16 mouse cellular contexts compared by ENCODE assay signal in the genomic region with DNA sequence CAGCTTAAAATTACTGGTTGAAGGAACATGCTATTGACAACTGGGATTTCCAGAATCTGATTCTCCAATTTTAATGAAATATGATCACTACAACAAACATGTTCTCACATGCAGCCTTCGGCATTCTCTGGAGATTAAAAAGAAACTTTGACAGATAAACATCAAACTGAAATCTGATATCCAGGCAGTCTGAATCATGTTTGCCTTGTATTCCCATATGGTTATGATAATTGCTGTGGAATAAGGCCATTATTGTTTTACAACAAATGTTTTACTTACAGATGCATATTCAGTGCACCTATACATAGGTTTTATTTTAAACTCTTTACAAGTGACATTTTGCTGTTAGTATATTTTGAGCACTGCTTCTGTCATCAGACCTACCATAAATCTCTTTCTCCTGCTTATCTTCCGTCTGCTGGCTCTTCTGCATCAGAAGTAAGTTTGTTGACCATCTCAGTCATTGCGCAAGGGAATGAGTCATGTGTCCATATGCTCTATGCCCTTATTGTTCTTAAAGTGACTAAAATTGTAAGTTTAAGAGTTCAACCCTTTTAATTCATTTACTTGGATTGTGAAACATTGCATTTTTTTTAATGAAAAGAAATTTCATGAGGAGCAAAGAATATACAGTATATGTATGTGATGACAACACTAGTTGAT.
"Had no signal": no experiment of that assay in that cellular context is flagged by ENCODE, and none has a peak within 500 bp of the region (broad histone marks: within the 10 kb centered on the region; RNA-seq: fewer than 3 reads in every experiment).

No protein-coding gene starts in this region.

- H3K36me3 ChIP-seq: limb, embryonic 12.5 days; liver, embryonic 13.5 days; midbrain, embryonic 15.5 days; neural tube, embryonic 13.5 days; stomach, embryonic 15.5 days had no signal

- H3K9ac ChIP-seq: limb, embryonic 12.5 days; liver, embryonic 13.5 days; liver, postnatal 0 days; midbrain, embryonic 15.5 days; neural tube, embryonic 13.5 days; stomach, embryonic 15.5 days had no signal

- H3K4me2 ChIP-seq: limb, embryonic 12.5 days; liver, embryonic 13.5 days; midbrain, embryonic 11.5 days; midbrain, embryonic 15.5 days; neural tube, embryonic 13.5 days; stomach, embryonic 15.5 days had no signal

- H3K27me3 ChIP-seq: limb, embryonic 12.5 days; liver, embryonic 13.5 days; megakaryocyte, embryonic 14.5 days; midbrain, embryonic 15.5 days; neural tube, embryonic 13.5 days; stomach, embryonic 15.5 days had no signal

- ATAC-seq: liver, postnatal 0 days; midbrain, embryonic 15.5 days had no signal

- H3K4me1 ChIP-seq: limb, embryonic 12.5 days; liver, embryonic 13.5 days; megakaryocyte, embryonic 14.5 days; midbrain, embryonic 15.5 days; neural tube, embryonic 13.5 days; stomach, embryonic 15.5 days had no signal

- DNase-seq: kidney, adult 8-10 months; kidney, postnatal 25 days; layer of hippocampus, adult 9-11 months; liver; liver, embryonic 13.5 days; liver, postnatal 0 days; right cerebral cortex, postnatal 14 days; thymus, adult 2 months; thymus, postnatal 25 days had no signal

- H3K9me3 ChIP-seq: limb, embryonic 12.5 days; liver, embryonic 13.5 days; megakaryocyte, embryonic 14.5 days; midbrain, embryonic 15.5 days; neural tube, embryonic 13.5 days; stomach, embryonic 15.5 days had no signal

- H3K27ac ChIP-seq: limb, embryonic 12.5 days; liver, embryonic 13.5 days; macrophage; midbrain, embryonic 15.5 days; neural tube, embryonic 13.5 days; stomach, embryonic 15.5 days had no signal

- H3K4me3 ChIP-seq: limb, embryonic 12.5 days; liver, embryonic 13.5 days; megakaryocyte, embryonic 14.5 days; midbrain, embryonic 15.5 days; neural tube, embryonic 13.5 days; stomach, embryonic 15.5 days had no signal
